Mouse (Mus musculus) heart, embryonic 12.5 days (tissue): ENCODE data around the gene Ercc6l. TPM values are rescaled to one million over a fixed set of nuclear protein-coding genes. Genes with fewer than 3 reads are reported as not detected.
"Not testable (repeated sequence)": the region's sequence is repeated elsewhere in the genome, so short reads cannot be mapped to it uniquely, and the experiment has no call there.

ENCODE experiments used
- ATAC-seq: fragments of 200-750 bp; cut with Nextera tagmentation; 2 replicates; pipeline ENCODE4 v1.8.0; 2017; ENCODE audit warnings: moderate TSS enrichment, moderate library complexity; ENCODE audit not compliant: insufficient number of reproducible peaks, low FRiP score
- H3K27ac ChIP-seq: fragments of 300-500 bp; sonication (generic); 2 replicates; pipeline ENCODE4 v1.5.1; 2016; ENCODE audit warnings: mild to moderate bottlenecking, moderate library complexity; ENCODE audit not compliant: poor library complexity, severe bottlenecking
- H3K27me3 ChIP-seq: fragments of 300-500 bp; sonication (generic); replicated peaks from 2 replicates; pipeline ENCODE4 v1.6.1; 2016; ENCODE audit warnings: mild to moderate bottlenecking, moderate library complexity
- H3K36me3 ChIP-seq: fragments of 300-500 bp; sonication (generic); 2 replicates; pipeline ENCODE4 v1.6.1; 2016; ENCODE audit warnings: mild to moderate bottlenecking, moderate library complexity
- H3K4me1 ChIP-seq: fragments of 300-500 bp; sonication (generic); replicated peaks from 2 replicates; pipeline ENCODE4 v1.6.1; 2016; ENCODE audit warnings: mild to moderate bottlenecking
- H3K4me2 ChIP-seq: fragments of 300-500 bp; sonication (generic); 2 replicates; pipeline ENCODE4 v1.6.1; 2016; ENCODE audit warnings: mild to moderate bottlenecking, moderate library complexity
- H3K4me3 ChIP-seq: fragments of 300-500 bp; sonication (generic); 2 replicates; pipeline ENCODE4 v1.5.1; 2016; ENCODE audit warnings: mild to moderate bottlenecking
- H3K9ac ChIP-seq: fragments of 300-500 bp; sonication (generic); 2 replicates; pipeline ENCODE4 v1.6.1; 2016; ENCODE audit warnings: mild to moderate bottlenecking, moderate library complexity
- H3K9me3 ChIP-seq: fragments of 300-500 bp; sonication (generic); replicated peaks from 2 replicates; pipeline ENCODE4 v1.6.1; 2016; ENCODE audit warnings: mild to moderate bottlenecking, moderate library complexity
- WGBS: fragments of 180-500 bp; shearing (Covaris S2); methylation state at CpG from one replicate; pipeline ENCODE4 v1.1.7; 2016; 5-methylcytosine and 5-hydroxymethylcytosine counted together
- polyA plus RNA-seq: library from polyadenylated mRNA; unstranded; fragments of >200 nt; fragmentation: Nextera tagmentation; extraction: Ambion mirVana; gene quantifications from 2 replicates; pipeline ENCODE4 v1.2.1, GENCODE M21; 2016

Ercc6l gene
- polyA plus RNA-seq, 1 experiment from 2014 or later, result 10.9 TPM

GRCm38 (mm10) chrX:102109349-102109748 is 47.5 kb downstream of the Ercc6l start:
- not testable (repeated sequence) for H3K27me3 ChIP-seq, H3K9ac ChIP-seq, H3K4me3 ChIP-seq, H3K9me3 ChIP-seq, H3K4me2 ChIP-seq, H3K27ac ChIP-seq, ATAC-seq, H3K4me1 ChIP-seq, H3K36me3 ChIP-seq
- WGBS, result 78% methylated on average over 5 of the region's 5 CpGs

DNA sequence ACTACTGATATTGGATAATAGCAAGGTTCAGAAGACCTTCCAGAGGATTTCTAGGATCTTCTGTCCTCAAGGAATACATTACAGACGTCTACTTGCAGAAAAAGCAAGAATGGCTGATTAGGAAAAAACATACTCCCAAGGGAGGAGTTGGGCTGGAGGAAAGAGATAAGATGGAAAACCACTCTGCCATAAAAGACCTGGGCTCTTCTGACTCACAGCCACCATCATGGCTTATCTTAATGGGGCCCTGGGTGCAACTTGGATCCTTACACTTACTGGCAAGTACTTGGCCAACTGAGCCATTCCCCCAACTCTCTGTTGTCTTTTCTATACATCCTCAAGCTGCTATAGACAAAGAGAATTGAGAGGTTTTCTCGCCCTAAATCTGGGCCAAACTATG is 53.1 kb downstream of the Ercc6l start:
- 45% methylated on average over 2 of the region's 2 CpGs for WGBS
- H3K27me3 ChIP-seq, ATAC-seq, H3K9me3 ChIP-seq, H3K9ac ChIP-seq, H3K27ac ChIP-seq, H3K4me1 ChIP-seq, H3K4me3 ChIP-seq, H3K36me3 ChIP-seq, H3K4me2 ChIP-seq: not testable (repeated sequence)

GRCm38 (mm10) chrX:102101886-102102285 is 55.0 kb downstream of the Ercc6l start:
- no peaks in the 10 kb centered on the region for H3K36me3 ChIP-seq
- H3K27ac ChIP-seq, result no peak overlapping the region
- no peak overlapping the region for H3K4me3 ChIP-seq
- H3K4me1 ChIP-seq, result no peaks in the 10 kb centered on the region
- H3K9me3 ChIP-seq, result no peaks in the 10 kb centered on the region
- WGBS, result 55% methylated on average over 7 of the region's 7 CpGs
- no peak overlapping the region for H3K4me2 ChIP-seq
- H3K27me3 ChIP-seq, result no peaks in the 10 kb centered on the region
- ATAC-seq, result no peak
- no peak overlapping the region for H3K9ac ChIP-seq

- Histone ChIP-seq H3K4me3 (no peak overlapping the region), H3K9me3 (no peaks in the 10 kb centered on the region), H3K4me2 (no peak overlapping the region), H3K4me1 (no peaks in the 10 kb centered on the region), H3K9ac (no peak overlapping the region), H3K36me3 (no peaks in the 10 kb centered on the region), H3K27ac (no peak overlapping the region), H3K27me3 (no peaks in the 10 kb centered on the region)
- WGBS, result 79% methylated on average over 7 of the region's 7 CpGs
- ATAC-seq, result no peak
Observed at GRCm38 (mm10) chrX:102094381-102094904, 62.4 kb downstream of the Ercc6l start.

Other genes starting within 250 kb of the Ercc6l start
- 1.1 and 1.4 TPM in 2 replicates for gene Rtl5, start 85.8 kb downstream of the Ercc6l start, polyA plus RNA-seq
- gene Pin4, start 37.6 kb downstream of the Ercc6l start, polyA plus RNA-seq, result 40.8 and 44.9 TPM in 2 replicates
- 446 and 451 TPM in 2 replicates for gene Rps4x, start 32.3 kb upstream of the Ercc6l start, polyA plus RNA-seq
- gene Cited1, start 95.1 kb upstream of the Ercc6l start, polyA plus RNA-seq, result 931 and 1,034 TPM in 2 replicates